Mouse (Mus musculus) kidney, embryonic 14.5 days (tissue): ENCODE measurements around the gene Pomgnt2. TPM values are rescaled to one million over a fixed set of nuclear protein-coding genes. Genes with fewer than 3 reads are reported as not detected.
A peak's percentile ranks its signal among the peaks of the same experiment; 100 is the strongest.

Experiments
- ATAC-seq: fragments of 200-750 bp; cut with Nextera tagmentation; 2 replicates; pipeline ENCODE4 v1.8.0; 2017; ENCODE audit warnings: moderate number of reproducible peaks, mild to moderate bottlenecking, moderate TSS enrichment, moderate library complexity; ENCODE audit not compliant: low FRiP score, low TSS enrichment
- H3K27ac ChIP-seq: fragments of 300-500 bp; sonication (generic); 2 replicates; pipeline ENCODE4 v1.5.1; 2014; ENCODE audit warnings: low read depth, mild to moderate bottlenecking, low read length, moderate library complexity, mixed read lengths
- H3K27me3 ChIP-seq: fragments of 300-500 bp; sonication (generic); 2 replicates; pipeline ENCODE4 v1.6.1; 2014; ENCODE audit warnings: mild to moderate bottlenecking, low read length; ENCODE audit not compliant: control insufficient read depth, insufficient read depth
- H3K36me3 ChIP-seq: fragments of 300-500 bp; sonication (generic); 2 replicates; pipeline ENCODE4 v1.6.1; 2014; ENCODE audit warnings: low read length, mixed read lengths; ENCODE audit not compliant: control insufficient read depth, insufficient read depth
- H3K4me1 ChIP-seq: fragments of 300-500 bp; sonication (generic); 2 replicates; pipeline ENCODE4 v1.6.1; 2014; ENCODE audit warnings: low read length, mixed read lengths; ENCODE audit not compliant: control insufficient read depth, insufficient read depth
- H3K4me2 ChIP-seq: fragments of 300-500 bp; sonication (generic); replicated peaks from 2 replicates; pipeline ENCODE4 v1.6.1; 2014; ENCODE audit warnings: low read depth, mild to moderate bottlenecking, low read length
- H3K4me3 ChIP-seq: fragments of 300-500 bp; sonication (generic); 2 replicates; pipeline ENCODE4 v1.5.1; 2014; ENCODE audit warnings: mild to moderate bottlenecking, low read length
- H3K9ac ChIP-seq: fragments of 300-500 bp; sonication (generic); 2 replicates; pipeline ENCODE4 v1.6.1; 2014; ENCODE audit warnings: low read depth, mild to moderate bottlenecking, low read length, moderate library complexity
- H3K9me3 ChIP-seq: fragments of 300-500 bp; sonication (generic); 2 replicates; pipeline ENCODE4 v1.6.1; 2016; ENCODE audit warnings: low read length; ENCODE audit not compliant: control insufficient read depth
- WGBS: fragments of 180-500 bp; shearing (Covaris S2); extraction: QIAGEN DNeasy Blood & Tissue Kit; methylation state at CpG from one replicate; pipeline ENCODE4 v1.1.7; 2014; 5-methylcytosine and 5-hydroxymethylcytosine counted together
- polyA plus RNA-seq: library from polyadenylated mRNA; unstranded; fragments of >200 nt; fragmentation: Nextera tagmentation; extraction: Ambion mirVana; gene quantifications from 2 replicates; pipeline ENCODE4 v1.2.1, GENCODE M21; 2014

The Pomgnt2 gene
- polyA plus RNA-seq, 1 experiment from 2014 or later: 11.6 TPM

DNA sequence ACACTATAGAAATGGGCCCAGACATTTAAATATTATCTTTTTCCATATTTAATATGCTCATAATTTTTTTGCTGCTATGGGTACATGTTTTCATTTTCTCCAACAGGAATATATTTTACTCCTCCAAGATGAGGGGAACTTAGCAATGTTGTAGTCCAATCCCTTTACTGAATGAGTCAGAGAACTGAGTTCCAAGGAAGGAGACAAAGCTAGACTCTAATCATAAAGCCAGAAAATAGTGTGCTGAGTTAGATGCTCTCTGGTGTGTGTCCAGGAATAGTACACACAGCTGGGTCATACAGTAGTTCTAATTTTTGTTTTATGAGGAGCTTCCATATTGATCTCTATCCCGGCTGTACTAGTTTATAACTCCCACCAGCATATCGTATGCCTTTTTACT lies 9.3 kb upstream of the Pomgnt2 start:
- H3K4me1 ChIP-seq: no peaks in the 10 kb centered on the region
- no peak overlapping the region for H3K4me3 ChIP-seq
- no peak for ATAC-seq
- no peak overlapping the region for H3K9ac ChIP-seq
- no peak overlapping the region for H3K4me2 ChIP-seq
- no peaks in the 10 kb centered on the region for H3K27me3 ChIP-seq
- no peaks in the 10 kb centered on the region for H3K9me3 ChIP-seq
- WGBS: 88% methylated on average over 2 of the region's 2 CpGs
- H3K27ac ChIP-seq: no peak overlapping the region
- no peaks in the 10 kb centered on the region for H3K36me3 ChIP-seq

DNA sequence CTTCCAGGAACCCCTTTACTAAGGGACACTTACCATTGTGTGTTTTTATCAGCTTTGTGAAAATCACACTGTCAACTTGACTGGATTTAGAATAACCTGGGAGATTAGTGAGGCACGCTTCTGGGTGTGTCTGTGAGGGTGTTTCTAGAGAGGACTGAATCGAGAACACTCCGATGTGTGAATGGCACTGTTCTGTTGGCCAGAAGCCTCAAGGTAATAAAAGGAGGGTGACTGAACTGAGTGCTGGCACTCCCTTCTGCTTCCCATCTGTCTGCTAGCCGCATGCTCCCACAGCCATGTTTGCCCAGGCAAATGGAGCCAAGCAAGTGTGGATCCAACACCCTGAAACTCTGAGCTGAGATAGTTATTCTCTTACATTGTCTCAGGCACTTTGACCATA lies 1.1 kb upstream of the Pomgnt2 start:
- ATAC-seq: no peak
- H3K27me3 ChIP-seq: no peaks in the 10 kb centered on the region
- 59% methylated on average over 4 of the region's 4 CpGs for WGBS
- H3K4me2 ChIP-seq: no peak overlapping the region
- no peaks in the 10 kb centered on the region for H3K9me3 ChIP-seq
- peaks cover 4% of the 10 kb centered on the region; the same call in 1 of the 2 replicates for H3K4me1 ChIP-seq
- H3K27ac ChIP-seq: no peak overlapping the region
- H3K9ac ChIP-seq: no peak overlapping the region
- H3K4me3 ChIP-seq: no peak overlapping the region
- no peaks in the 10 kb centered on the region for H3K36me3 ChIP-seq

DNA sequence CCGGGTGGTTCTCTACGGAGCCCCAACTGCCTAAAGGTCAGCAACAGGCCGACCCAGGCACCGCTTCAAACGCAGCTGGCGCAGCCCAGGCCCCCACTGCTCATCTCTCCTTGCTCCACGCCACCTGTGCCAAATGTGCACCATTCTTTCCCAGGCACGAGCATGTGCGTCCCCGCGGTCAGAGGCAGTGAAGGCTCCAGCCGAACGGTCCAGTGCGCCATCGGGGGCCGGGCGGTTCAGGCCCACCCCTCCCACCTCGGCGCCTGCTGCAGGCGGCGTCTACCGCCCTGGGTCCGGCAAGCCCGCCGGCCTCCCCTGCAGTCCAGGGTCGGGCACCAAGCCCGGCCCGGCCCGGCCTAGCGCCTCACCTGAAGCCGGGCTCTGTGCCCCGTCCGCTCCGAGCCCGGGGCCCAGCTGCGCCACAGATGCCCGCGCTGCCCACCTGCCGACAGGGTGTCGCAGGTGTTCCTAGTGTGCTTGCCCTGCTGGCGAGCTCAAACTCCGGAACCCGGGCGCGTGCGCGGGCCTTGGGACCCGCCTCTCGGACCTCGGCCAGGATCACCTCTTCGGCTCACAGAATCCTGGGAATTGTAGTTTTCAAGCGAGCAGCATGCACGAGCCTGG lies 1.3 kb downstream of the Pomgnt2 start:
- H3K27ac ChIP-seq: no peak overlapping the region
- H3K36me3 ChIP-seq: no peaks in the 10 kb centered on the region
- 1% methylated on average over 47 of the region's 53 CpGs for WGBS
- ATAC-seq: peak; percentile 90
- H3K4me3 ChIP-seq: peak overlapping the region; percentile 87
- no peaks in the 10 kb centered on the region for H3K9me3 ChIP-seq
- H3K4me2 ChIP-seq: peak overlapping the region; percentile 93
- peaks cover 4% of the 10 kb centered on the region; the same call in 1 of the 2 replicates for H3K4me1 ChIP-seq
- no peaks in the 10 kb centered on the region for H3K27me3 ChIP-seq
- H3K9ac ChIP-seq: peak overlapping the region; percentile 83

DNA sequence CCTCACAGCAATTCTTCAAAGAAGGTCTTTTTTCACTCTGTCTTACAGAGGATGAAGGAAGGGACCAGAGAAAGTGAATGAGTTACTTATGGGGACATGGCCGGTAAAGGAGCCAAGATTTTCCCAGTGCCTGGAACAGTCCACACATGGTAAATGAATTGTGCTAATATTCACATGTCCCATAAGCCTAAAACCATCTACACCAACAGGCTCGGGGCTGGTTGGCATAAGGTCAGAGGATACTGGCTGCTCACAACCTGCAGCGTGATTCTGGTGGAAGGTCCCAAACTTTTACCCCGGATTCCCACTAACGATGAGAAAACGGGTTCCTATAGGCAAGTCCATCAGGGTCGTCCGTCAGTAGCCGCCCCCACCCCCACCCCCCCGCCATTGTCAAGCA lies 1.8 kb downstream of the Pomgnt2 start:
- H3K4me3 ChIP-seq: peak overlapping the region; percentile 87
- peak overlapping the region; percentile 83; the same call in 1 of the 2 replicates for H3K9ac ChIP-seq
- peaks cover 4% of the 10 kb centered on the region; the same call in 1 of the 2 replicates for H3K4me1 ChIP-seq
- H3K9me3 ChIP-seq: no peaks in the 10 kb centered on the region
- peak overlapping the region; percentile 93 for H3K4me2 ChIP-seq
- 12% methylated on average over 10 of the region's 10 CpGs for WGBS
- no peak; the same call in 1 of the 2 replicates for ATAC-seq
- H3K27ac ChIP-seq: no peak overlapping the region
- H3K36me3 ChIP-seq: no peaks in the 10 kb centered on the region; the same call in 1 of the 2 replicates
- no peaks in the 10 kb centered on the region for H3K27me3 ChIP-seq

DNA sequence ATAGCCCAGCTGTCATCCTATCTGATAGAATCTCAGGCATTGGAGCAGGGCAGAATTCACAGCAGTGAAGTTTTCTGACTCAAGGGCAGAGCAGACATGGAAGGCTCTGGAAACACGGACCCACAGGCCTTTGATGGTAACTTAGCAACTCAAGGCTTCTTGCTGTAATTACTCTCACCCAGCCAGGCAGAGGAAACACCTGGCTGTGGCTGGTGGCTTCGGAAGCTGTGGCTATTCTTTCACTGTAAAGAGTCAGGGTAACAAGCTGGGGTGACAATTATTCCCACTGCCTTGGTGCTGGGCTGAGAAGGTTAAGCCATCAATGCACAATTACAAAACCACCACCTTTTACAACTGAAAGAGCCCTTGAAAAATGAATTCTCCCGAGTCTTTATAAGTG lies 3.9 kb downstream of the Pomgnt2 start:
- Histone ChIP-seq H3K36me3 (no peaks in the 10 kb centered on the region; the same call in 1 of the 2 replicates), H3K27ac (no peak overlapping the region), H3K4me3 (no peak overlapping the region), H3K4me2 (no peak overlapping the region), H3K9me3 (no peaks in the 10 kb centered on the region), H3K4me1 (peaks cover 4% of the 10 kb centered on the region; the same call in 1 of the 2 replicates), H3K9ac (no peak overlapping the region), H3K27me3 (no peaks in the 10 kb centered on the region)
- no peak for ATAC-seq
- 75% methylated on average over 3 of the region's 3 CpGs for WGBS

DNA sequence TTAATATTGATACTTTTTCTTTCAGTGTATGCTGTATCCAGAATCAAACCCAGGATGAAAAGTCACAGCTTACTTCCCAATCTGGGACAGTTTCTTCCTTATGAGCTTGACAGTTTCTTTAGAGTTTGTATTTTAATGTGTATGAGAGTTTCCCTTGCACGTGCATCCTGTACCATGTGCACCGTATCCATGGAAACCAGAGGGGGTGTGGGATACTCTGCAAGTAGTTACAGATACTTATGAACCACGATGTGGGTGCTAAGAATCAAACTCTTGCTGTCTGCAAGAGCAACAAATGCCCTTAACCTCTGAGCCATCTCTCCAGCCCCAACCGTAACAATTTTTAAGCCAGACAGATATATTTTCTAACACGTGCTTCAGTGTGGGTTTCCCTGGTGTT lies 5.9 kb downstream of the Pomgnt2 start:
- Histone ChIP-seq H3K9me3 (no peaks in the 10 kb centered on the region), H3K27me3 (no peaks in the 10 kb centered on the region), H3K4me1 (peaks cover 4% of the 10 kb centered on the region; the same call in 1 of the 2 replicates), H3K27ac (no peak overlapping the region), H3K4me2 (no peak overlapping the region), H3K9ac (no peak overlapping the region), H3K4me3 (no peak overlapping the region), H3K36me3 (no peaks in the 10 kb centered on the region; the same call in 1 of the 2 replicates)
- no peak for ATAC-seq
- 71% methylated on average over 5 of the region's 5 CpGs for WGBS

DNA sequence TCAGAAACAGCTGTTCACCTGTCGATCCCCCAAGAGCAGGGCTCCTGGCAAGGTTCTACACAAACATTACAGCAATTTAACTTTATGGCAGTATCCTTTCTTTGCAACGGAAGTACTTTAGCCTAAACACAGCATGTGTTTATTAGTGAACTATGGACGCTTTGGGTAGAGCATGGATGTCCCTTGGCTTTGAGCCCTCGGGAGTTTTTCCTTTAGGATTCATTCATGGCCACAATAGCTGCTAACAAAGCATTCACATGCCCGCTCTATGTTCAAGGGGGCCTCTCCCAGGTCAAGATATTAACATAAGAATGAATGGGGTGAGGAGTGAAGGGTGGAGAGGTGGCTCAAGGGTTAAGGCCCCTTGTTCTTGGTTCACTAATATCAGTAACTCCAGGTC lies 7.4 kb downstream of the Pomgnt2 start:
- no peaks in the 10 kb centered on the region for H3K4me1 ChIP-seq

DNA sequence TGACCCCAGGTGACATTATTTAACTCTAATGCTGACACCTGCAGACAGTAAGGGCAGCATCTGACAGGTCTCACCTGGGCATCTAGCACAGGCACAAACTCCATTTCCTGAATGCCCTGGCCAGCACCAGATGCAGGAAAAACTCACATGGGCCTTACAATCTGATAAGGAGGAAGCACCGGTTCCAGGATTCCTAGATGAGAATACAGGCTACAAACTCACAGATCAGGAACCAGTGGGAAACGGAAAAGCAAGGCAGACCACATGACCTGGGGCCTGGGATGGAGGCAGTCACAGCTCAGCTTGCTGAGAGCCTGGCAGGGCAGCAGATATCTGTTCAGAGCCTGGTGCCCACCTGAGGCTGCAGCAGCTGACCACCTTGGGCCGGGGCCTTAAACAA lies 8.0 kb downstream of the Pomgnt2 start:
- Histone ChIP-seq H3K4me2 (no peak overlapping the region), H3K4me3 (no peak overlapping the region), H3K9me3 (no peaks in the 10 kb centered on the region), H3K9ac (no peak overlapping the region), H3K36me3 (no peaks in the 10 kb centered on the region; the same call in 1 of the 2 replicates), H3K27ac (no peak overlapping the region), H3K4me1 (no peaks in the 10 kb centered on the region), H3K27me3 (no peaks in the 10 kb centered on the region)
- no peak for ATAC-seq
- WGBS: 58% methylated on average over 3 of the region's 3 CpGs

More for the DNA sequence above, 7.4 kb downstream of the Pomgnt2 start:
- no peaks in the 10 kb centered on the region for H3K9me3 ChIP-seq
- no peak for ATAC-seq
- no peak overlapping the region for H3K9ac ChIP-seq
- 51% methylated on average over 5 of the region's 5 CpGs for WGBS
- H3K36me3 ChIP-seq: no peaks in the 10 kb centered on the region; the same call in 1 of the 2 replicates
- H3K27ac ChIP-seq: no peak overlapping the region
- H3K4me2 ChIP-seq: no peak overlapping the region
- no peak overlapping the region for H3K4me3 ChIP-seq
- H3K27me3 ChIP-seq: no peaks in the 10 kb centered on the region
